10 mouse cellular contexts compared by ENCODE assay signal in the genomic region with DNA sequence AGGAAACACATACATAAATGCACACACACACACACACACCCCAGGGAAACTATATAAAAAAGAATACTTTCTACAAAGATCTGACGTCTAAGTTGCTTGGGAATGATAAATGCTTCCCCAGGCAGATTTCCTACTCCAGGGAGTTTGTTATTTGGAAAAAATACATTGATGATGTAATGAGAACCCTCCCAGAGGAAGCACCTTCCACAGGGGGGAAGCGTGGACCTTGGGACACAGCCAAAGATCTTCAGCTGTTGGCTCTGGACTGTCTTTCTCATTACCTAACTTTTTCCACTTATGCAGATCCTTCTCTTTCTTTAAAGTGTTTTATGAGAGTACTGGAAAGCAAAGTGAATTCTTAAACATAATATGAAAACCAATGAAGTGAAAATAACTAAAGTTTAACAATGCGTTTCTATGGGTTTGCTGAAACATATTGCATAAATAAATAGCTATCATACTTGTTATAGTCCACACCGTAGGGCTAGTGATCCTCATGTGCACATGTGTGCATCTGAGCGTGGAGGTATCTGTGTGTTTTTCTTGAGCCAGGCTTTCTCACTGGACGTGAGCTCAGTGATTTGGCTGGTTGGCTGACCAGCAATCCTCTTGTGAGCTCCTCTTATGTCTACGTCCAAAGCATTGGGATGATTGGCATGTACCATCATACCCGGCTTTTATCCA. TPM values are rescaled to one million over a fixed set of nuclear protein-coding genes. Genes with fewer than 3 reads are reported as not detected.
DNase-seq lines count a peak whose midpoint lies in the region; ATAC-seq and TF ChIP-seq lines count a peak whose summit lies in the region.
"Had no signal": no experiment of that assay in that cellular context is flagged by ENCODE, and none has a peak within 500 bp of the region (broad histone marks: within the 10 kb centered on the region; RNA-seq: fewer than 3 reads in every experiment).

No protein-coding gene starts in this region.

- 60% methylated on average over 8 of the region's 8 CpGs for WGBS in embryonic facial prominence, embryonic 14.5 days
- WGBS in embryonic facial prominence, embryonic 10.5 days: 88% methylated on average over 8 of the region's 8 CpGs
- 40% methylated on average over 8 of the region's 8 CpGs for WGBS in kidney, adult 2 months
- WGBS in lung, postnatal 0 days: 38% methylated on average over 8 of the region's 8 CpGs
- WGBS in forebrain, embryonic 16.5 days: 69% methylated on average over 8 of the region's 8 CpGs
- WGBS in midbrain, embryonic 10.5 days: 90% methylated on average over 8 of the region's 8 CpGs

- H3K9ac ChIP-seq in embryonic facial prominence, embryonic 14.5 days (ENCODE audit: low read depth, low read length): no peak overlapping the region
- H3K9ac ChIP-seq in lung, postnatal 0 days (replicated peaks; ENCODE audit: low read depth): no peak overlapping the region
- no peak overlapping the region for H3K9ac ChIP-seq in forebrain, embryonic 16.5 days (replicated peaks; ENCODE audit: low read depth, low read length)
- H3K9ac ChIP-seq: liver, embryonic 13.5 days had no signal

- TF ChIP-seq POLR2A in kidney, adult 2 months (IDR thresholded peaks at IDR 0.05; ENCODE audit: low read depth, low read length): no peak

- ATAC-seq in embryonic facial prominence, embryonic 14.5 days (ENCODE audit: low read depth): peak; percentile 64
- peak; percentile 72 for ATAC-seq in lung, postnatal 0 days
- ATAC-seq in forebrain, embryonic 16.5 days: no peak
- ATAC-seq: intestine, postnatal 0 days had no signal

- H3K36me3 ChIP-seq in embryonic facial prominence, embryonic 14.5 days (ENCODE audit: control insufficient read depth, insufficient read depth, low read length): no peaks in the 10 kb centered on the region
- H3K36me3 ChIP-seq in embryonic facial prominence, embryonic 10.5 days (replicated peaks): no peaks in the 10 kb centered on the region
- no peaks in the 10 kb centered on the region for H3K36me3 ChIP-seq in kidney, adult 2 months (ENCODE audit: control insufficient read depth, insufficient read depth, low read length)
- H3K36me3 ChIP-seq in lung, postnatal 0 days (ENCODE audit: insufficient read depth, low read length): no peaks in the 10 kb centered on the region
- H3K36me3 ChIP-seq in forebrain, embryonic 16.5 days (ENCODE audit: control insufficient read depth, insufficient read depth): no peaks in the 10 kb centered on the region
- H3K36me3 ChIP-seq in midbrain, embryonic 10.5 days: no peaks in the 10 kb centered on the region
- H3K36me3 ChIP-seq: liver, embryonic 13.5 days had no signal

- H3K27me3 ChIP-seq in embryonic facial prominence, embryonic 14.5 days (replicated peaks; ENCODE audit: control insufficient read depth, insufficient read depth, low read length): no peaks in the 10 kb centered on the region
- no peaks in the 10 kb centered on the region for H3K27me3 ChIP-seq in embryonic facial prominence, embryonic 10.5 days (replicated peaks; ENCODE audit: low read depth, poor library complexity, severe bottlenecking)
- H3K27me3 ChIP-seq in kidney, adult 2 months (replicated peaks; ENCODE audit: control insufficient read depth, insufficient read depth, low read length): no peaks in the 10 kb centered on the region
- H3K27me3 ChIP-seq in lung, postnatal 0 days (replicated peaks; ENCODE audit: insufficient read depth, low read length): no peaks in the 10 kb centered on the region
- no peaks in the 10 kb centered on the region for H3K27me3 ChIP-seq in forebrain, embryonic 16.5 days (replicated peaks; ENCODE audit: control insufficient read depth, insufficient read depth, low read length)
- H3K27me3 ChIP-seq in midbrain, embryonic 10.5 days (ENCODE audit: low read depth, poor library complexity, severe bottlenecking): no peaks in the 10 kb centered on the region
- H3K27me3 ChIP-seq: liver, embryonic 13.5 days had no signal

- DNase-seq in embryonic facial prominence, embryonic 14.5 days (ENCODE audit: low spot score): peak; percentile 75
- no peak for DNase-seq in embryonic facial prominence, embryonic 10.5 days (ENCODE audit: low spot score)
- peak; percentile 49 to 62 for DNase-seq in gastrocnemius, postnatal 4 days (ENCODE audit: low spot score in 2 of 2)
- DNase-seq in kidney, adult 2 months: peak; percentile 66
- DNase-seq in lung, postnatal 0 days (ENCODE audit: low spot score): peak; percentile 81
- no peak for DNase-seq in midbrain, embryonic 10.5 days (ENCODE audit: low spot score)
- DNase-seq in thymus, postnatal 0 days (ENCODE audit: low spot score): no peak
- DNase-seq: liver, embryonic 13.5 days had no signal

- H3K4me2 ChIP-seq in embryonic facial prominence, embryonic 14.5 days (ENCODE audit: low read depth, low read length): no peak overlapping the region
- no peak overlapping the region; the same call in 1 of the 2 replicates for H3K4me2 ChIP-seq in lung, postnatal 0 days (replicated peaks; ENCODE audit: low read depth, low read length)
- no peak overlapping the region for H3K4me2 ChIP-seq in forebrain, embryonic 16.5 days (ENCODE audit: low read length)
- H3K4me2 ChIP-seq: liver, embryonic 13.5 days had no signal

- peak; percentile 87 for TF ChIP-seq EP300 in lung, postnatal 0 days (IDR thresholded peaks at IDR 0.05)

- no peak for TF ChIP-seq CTCF in kidney, adult 2 months (conservative IDR thresholded peaks at IDR 0.05; ENCODE audit: insufficient read depth, insufficient read length, low read depth, low read length)
- TF ChIP-seq CTCF in lung, postnatal 0 days (IDR thresholded peaks at IDR 0.05): no peak

- no peaks in the 10 kb centered on the region for H3K9me3 ChIP-seq in embryonic facial prominence, embryonic 14.5 days (ENCODE audit: control insufficient read depth, low read length)
- no peaks in the 10 kb centered on the region for H3K9me3 ChIP-seq in embryonic facial prominence, embryonic 10.5 days
- H3K9me3 ChIP-seq in lung, postnatal 0 days (ENCODE audit: low read length): no peaks in the 10 kb centered on the region
- no peaks in the 10 kb centered on the region for H3K9me3 ChIP-seq in forebrain, embryonic 16.5 days (ENCODE audit: control insufficient read depth, low read length)
- H3K9me3 ChIP-seq in midbrain, embryonic 10.5 days (replicated peaks): no peaks in the 10 kb centered on the region
- H3K9me3 ChIP-seq: liver, embryonic 13.5 days had no signal

- H3K27ac ChIP-seq in embryonic facial prominence, embryonic 14.5 days (replicated peaks; ENCODE audit: low read depth, low read length): peak overlapping the region; percentile 71
- H3K27ac ChIP-seq in embryonic facial prominence, embryonic 10.5 days (replicated peaks): no peak overlapping the region
- H3K27ac ChIP-seq in kidney, adult 2 months (ENCODE audit: insufficient read depth, low read depth, low read length): no peak overlapping the region
- peak overlapping the region; percentile 51 for H3K27ac ChIP-seq in lung, postnatal 0 days (ENCODE audit: low read length)
- H3K27ac ChIP-seq in forebrain, embryonic 16.5 days (ENCODE audit: low read length): no peak overlapping the region
- no peak overlapping the region for H3K27ac ChIP-seq in midbrain, embryonic 10.5 days (replicated peaks)
- H3K27ac ChIP-seq: liver, embryonic 13.5 days had no signal

- H3K4me3 ChIP-seq in embryonic facial prominence, embryonic 14.5 days (ENCODE audit: low read depth, low read length): no peak overlapping the region
- H3K4me3 ChIP-seq in embryonic facial prominence, embryonic 10.5 days: no peak overlapping the region
- H3K4me3 ChIP-seq in kidney, adult 2 months (ENCODE audit: insufficient read depth, low read depth, low read length): no peak overlapping the region
- no peak overlapping the region for H3K4me3 ChIP-seq in lung, postnatal 0 days (ENCODE audit: low read depth, low read length)
- no peak overlapping the region for H3K4me3 ChIP-seq in forebrain, embryonic 16.5 days (replicated peaks; ENCODE audit: low read length)
- no peak overlapping the region for H3K4me3 ChIP-seq in midbrain, embryonic 10.5 days
- H3K4me3 ChIP-seq: liver, embryonic 13.5 days had no signal

- peaks cover 38% of the 10 kb centered on the region for H3K4me1 ChIP-seq in embryonic facial prominence, embryonic 14.5 days (ENCODE audit: control insufficient read depth, insufficient read depth, low read length)
- peaks cover 24% of the 10 kb centered on the region for H3K4me1 ChIP-seq in embryonic facial prominence, embryonic 10.5 days
- H3K4me1 ChIP-seq in kidney, adult 2 months (ENCODE audit: control insufficient read depth, insufficient read depth, low read length): peaks cover 23% of the 10 kb centered on the region
- H3K4me1 ChIP-seq in lung, postnatal 0 days (ENCODE audit: insufficient read depth, low read depth, low read length): peaks cover 34% of the 10 kb centered on the region; the same call in 1 of the 2 replicates
- H3K4me1 ChIP-seq in forebrain, embryonic 16.5 days (replicated peaks; ENCODE audit: control insufficient read depth, insufficient read depth, low read length): no peaks in the 10 kb centered on the region
- no peaks in the 10 kb centered on the region for H3K4me1 ChIP-seq in midbrain, embryonic 10.5 days

RNA-seq across cellular contexts. Expression of a gene that starts 30.7 kb away (rescaled TPM):
- 40.2 and 47.9 TPM in 2 replicates for polyA plus RNA-seq in embryonic facial prominence, embryonic 14.5 days (2014; fragmentation: Nextera tagmentation; extraction: Ambion mirVana)
- polyA plus RNA-seq in embryonic facial prominence, embryonic 10.5 days (2016; fragmentation: Nextera tagmentation; extraction: Ambion mirVana): 44.9 and 46.2 TPM in 2 replicates
- total RNA-seq in gastrocnemius, postnatal 4 days (2021): 10 to 100 TPM; 64.4 to 70.8 TPM
- polyA plus RNA-seq in kidney, adult 2 months (2012; rRNA removed): 55.4 and 73.5 TPM in 2 replicates
- polyA plus RNA-seq in lung, postnatal 0 days (2015; fragmentation: Nextera tagmentation; extraction: Ambion mirVana): 54.2 and 66.7 TPM in 2 replicates
- polyA plus RNA-seq in forebrain, embryonic 16.5 days (2015; fragmentation: Nextera tagmentation; extraction: Ambion mirVana): 7.1 and 8.6 TPM in 2 replicates
- 31.4 and 33.4 TPM in 2 replicates for polyA plus RNA-seq in midbrain, embryonic 10.5 days (2016; fragmentation: Nextera tagmentation; extraction: Ambion mirVana)
- polyA plus RNA-seq in thymus, postnatal 0 days (2015; fragmentation: Nextera tagmentation; extraction: Ambion mirVana): 2.2 and 2.6 TPM in 2 replicates

Comparison
In these comparisons a context has a peak if more than half of its experiments do, and no peak if none do; other contexts are left out.
1. DNase-seq: peak in embryonic facial prominence, embryonic 14.5 days (single experiment), gastrocnemius, postnatal 4 days (2 of 2), kidney, adult 2 months (single experiment) and lung, postnatal 0 days (single experiment); none in embryonic facial prominence, embryonic 10.5 days (single experiment), midbrain, embryonic 10.5 days (single experiment) and thymus, postnatal 0 days (single experiment).
2. H3K27ac ChIP-seq: peak in embryonic facial prominence, embryonic 14.5 days (single experiment) and lung, postnatal 0 days (single experiment); none in embryonic facial prominence, embryonic 10.5 days (single experiment), kidney, adult 2 months (single experiment), forebrain, embryonic 16.5 days (single experiment) and midbrain, embryonic 10.5 days (single experiment).